Mouse (Mus musculus) urinary bladder, postnatal 0 days (tissue): Measurements from ENCODE around the gene Tmem163. TPM values are rescaled to one million over a fixed set of nuclear protein-coding genes. Genes with fewer than 3 reads are reported as not detected.

ENCODE experiments used
- polyA plus RNA-seq: library from polyadenylated mRNA; unstranded; fragments of >200 nt; fragmentation: Nextera tagmentation; extraction: Ambion mirVana; gene quantifications from 2 replicates; pipeline ENCODE4 v1.2.1, GENCODE M21; 2015

Gene Tmem163
- polyA plus RNA-seq, result 0.06 and 0.07 TPM in 2 replicates

DNA sequence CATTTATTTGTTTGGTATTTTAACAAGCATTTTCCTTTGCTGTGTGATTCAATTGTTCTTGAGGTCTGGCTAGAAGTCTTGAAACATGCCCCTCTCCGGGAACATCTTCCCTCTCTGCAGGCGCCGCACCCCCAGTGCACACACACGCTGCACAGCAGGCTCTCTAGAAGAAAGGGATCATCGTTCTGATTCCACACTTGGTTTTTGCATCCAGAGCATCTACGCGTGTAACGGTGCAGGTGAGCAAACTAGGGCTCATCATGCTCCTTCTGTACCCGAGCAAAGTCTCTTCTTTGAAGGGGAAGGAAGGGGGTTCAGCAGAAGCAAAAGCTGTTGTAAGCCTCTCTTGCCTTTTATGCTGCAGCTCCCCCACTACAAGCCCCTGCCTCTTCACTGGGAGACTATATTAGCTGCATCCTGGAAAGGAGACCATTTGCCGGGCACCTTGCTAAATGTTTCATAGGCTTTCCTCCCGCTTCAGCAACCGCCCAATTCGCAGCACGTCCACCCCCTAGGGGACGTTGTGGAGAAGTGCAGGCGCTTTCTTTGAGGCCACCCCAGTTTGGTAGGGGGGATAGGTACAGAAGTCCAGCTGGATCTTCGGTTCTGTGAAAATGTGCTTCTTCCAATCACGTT lies at the start of gene Tmem163:
Tmem163 (minus strand) TSS at position 51 of the 636 bp plus-strand sequence.

DNA sequence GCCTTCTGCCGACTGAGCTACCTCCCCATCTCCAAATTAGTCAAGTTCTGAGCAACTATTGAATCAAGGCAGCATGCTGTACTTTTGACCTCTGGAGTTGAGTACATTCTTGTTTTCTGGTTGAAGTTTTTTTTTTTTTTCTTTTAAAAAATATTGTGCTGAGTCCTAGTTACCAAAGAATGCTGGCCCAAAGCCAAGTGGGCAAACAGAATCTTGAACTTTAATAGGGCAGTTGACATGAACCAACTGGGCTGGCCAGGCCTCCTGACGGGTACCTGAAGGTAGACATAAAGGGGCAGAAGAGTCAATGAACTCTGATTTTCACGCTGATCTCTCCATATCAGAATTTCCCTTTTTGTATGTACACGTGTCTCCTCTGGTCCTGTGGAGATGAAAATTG lies 49.7 kb upstream of the Tmem163 start, which contains the start of gene Acmsd:
Acmsd (plus strand) TSS at position 318 of the 400 bp plus-strand sequence.

Other genes with a start within 250 kb of the Tmem163 start
- gene Acmsd, start 49.9 kb upstream of the Tmem163 start, polyA plus RNA-seq, result 0.12 TPM in 1 of 2 replicates, not detected in the other
- gene Ccnt2, start 94.6 kb upstream of the Tmem163 start, polyA plus RNA-seq, result 30.0 and 32.1 TPM in 2 replicates
- 0.04 TPM in 1 of 2 replicates, not detected in the other for gene Map3k19, start 175.5 kb upstream of the Tmem163 start, polyA plus RNA-seq
- 15.1 and 15.9 TPM in 2 replicates for gene Rab3gap1, start 189.2 kb upstream of the Tmem163 start, polyA plus RNA-seq